Mouse (Mus musculus) CH12.LX (cell line): Measurements from ENCODE around the gene Impg1. TPM values are rescaled to one million over a fixed set of nuclear protein-coding genes. Genes with fewer than 3 reads are reported as not detected.

Experiments
- DNase-seq: peaks from one replicate; pipeline ENCODE4 v3.0.0-alpha.2; 2013; ENCODE audit errors: extremely low read depth
- H3K27ac ChIP-seq: 2 replicates; pipeline ENCODE4 v1.5.1; 2012; ENCODE audit warnings: low read depth, mild to moderate bottlenecking, control low read depth, moderate library complexity; ENCODE audit not compliant: insufficient read depth
- H3K27me3 ChIP-seq: replicated peaks from 2 replicates; pipeline ENCODE3; 2012; ENCODE audit warnings: inconsistent platforms
- H3K36me3 ChIP-seq, 2 experiments: replicated peaks in 1 of 2; 2 replicates each; pipeline versions ENCODE3 to v1.6.1; 2012; ENCODE audit warnings: inconsistent platforms in 1 of 2, low read length in 1 of 2, mild to moderate bottlenecking in 1 of 2, mixed read lengths in 1 of 2, moderate library complexity in 1 of 2; ENCODE audit not compliant: control insufficient read depth in 1 of 2, insufficient read depth in 1 of 2
- H3K4me1 ChIP-seq, 2 experiments: 2 replicates each; pipeline ENCODE4 v1.6.1; 2012; ENCODE audit warnings: inconsistent platforms in 1 of 2, moderate library complexity in 1 of 2; ENCODE audit not compliant: insufficient read depth in 2 of 2, control insufficient read depth in 1 of 2
- H3K4me2 ChIP-seq: 2 replicates; pipeline ENCODE4 v1.6.1; 2012; ENCODE audit warnings: low read depth, mild to moderate bottlenecking, control low read depth; ENCODE audit not compliant: poor library complexity, insufficient read depth, severe bottlenecking
- H3K4me3 ChIP-seq, 3 experiments: fragments of 150-350 bp in 1 of 3; sonication (generic) in 1 of 3; replicated peaks in 1 of 3; 2 replicates each; pipeline versions ENCODE3 to v1.5.1; 2011 to 2012; ENCODE audit warnings: low read depth in 2 of 3, low read length in 2 of 3, mild to moderate bottlenecking in 2 of 3, moderate library complexity in 2 of 3, control low read depth in 1 of 3, improper control_type of control experiment in 1 of 3, inconsistent platforms in 1 of 3, mixed read lengths in 1 of 3; ENCODE audit not compliant: poor library complexity in 1 of 3
- H3K79me2 ChIP-seq: replicated peaks from 2 replicates; pipeline ENCODE4 v1.6.1; 2012; ENCODE audit warnings: mild to moderate bottlenecking, moderate library complexity; ENCODE audit not compliant: control insufficient read depth, poor library complexity, insufficient read depth, severe bottlenecking; ENCODE audit errors: extremely low read depth
- H3K9ac ChIP-seq: 2 replicates; pipeline ENCODE4 v1.6.1; 2012; ENCODE audit warnings: low read depth, mild to moderate bottlenecking, control low read depth, moderate library complexity; ENCODE audit not compliant: insufficient read depth
- H3K9me3 ChIP-seq: replicated peaks from 2 replicates; pipeline ENCODE3; 2012; ENCODE audit warnings: low read length, inconsistent platforms, mixed read lengths
- BHLHE40 ChIP-seq: IDR thresholded peaks from 2 replicates; pipeline ENCODE4 v1.6.1; 2011; ENCODE audit warnings: mild to moderate bottlenecking, low read depth, low read length, improper control_type of control experiment
- CHD1 ChIP-seq: IDR thresholded peaks from 2 replicates; pipeline ENCODE4 v1.6.1; 2012; ENCODE audit warnings: low read depth, low read length, improper control_type of control experiment, inconsistent platforms
- CTCF ChIP-seq, 2 experiments: IDR thresholded peaks in 1 of 2; conservative IDR thresholded peaks in 1 of 2; 2 replicates each; pipeline ENCODE4 v1.5.1; 2011 to 2012; ENCODE audit warnings: low read depth in 2 of 2, low read length in 2 of 2, improper control_type of control experiment in 1 of 2, inconsistent platforms in 1 of 2, mild to moderate bottlenecking in 1 of 2, moderate library complexity in 1 of 2
- E2F4 ChIP-seq: IDR thresholded peaks from 2 replicates; pipeline ENCODE4 v1.6.1; 2011; ENCODE audit warnings: low read depth, low read length, improper control_type of control experiment; ENCODE audit not compliant: insufficient replicate concordance
- ELF1 ChIP-seq: IDR thresholded peaks from 2 replicates; pipeline ENCODE4 v1.6.1; 2014; ENCODE audit warnings: low read depth, mild to moderate bottlenecking, inconsistent platforms, low read length, improper control_type of control experiment
- EP300 ChIP-seq: IDR thresholded peaks from 2 replicates; pipeline ENCODE4 v1.6.1; 2011; ENCODE audit warnings: low read length, improper control_type of control experiment
- ETS1 ChIP-seq: conservative IDR thresholded peaks from 2 replicates; pipeline ENCODE4 v1.6.1; 2012; ENCODE audit warnings: low read depth, mild to moderate bottlenecking, inconsistent platforms, low read length, improper control_type of control experiment, moderate library complexity
- KAT2A ChIP-seq: IDR thresholded peaks from 2 replicates; pipeline ENCODE4 v1.6.1; 2012; ENCODE audit warnings: low read length, improper control_type of control experiment, inconsistent platforms; ENCODE audit not compliant: insufficient replicate concordance
- MAZ ChIP-seq: IDR thresholded peaks from 2 replicates; pipeline ENCODE4 v1.6.1; 2012; ENCODE audit warnings: low read depth, mild to moderate bottlenecking, inconsistent platforms, low read length, improper control_type of control experiment, moderate library complexity
- MEF2A ChIP-seq: IDR thresholded peaks from 2 replicates; pipeline ENCODE4 v1.6.1; 2014; ENCODE audit warnings: low read depth, mild to moderate bottlenecking, inconsistent platforms, low read length, improper control_type of control experiment, borderline replicate concordance
- MXI1 ChIP-seq: IDR thresholded peaks from 2 replicates; pipeline ENCODE4 v1.6.1; 2011; ENCODE audit warnings: mild to moderate bottlenecking, low read depth, low read length, improper control_type of control experiment
- NELFE ChIP-seq: IDR thresholded peaks from 2 replicates; pipeline ENCODE4 v1.6.1; 2011; ENCODE audit warnings: low read depth, low read length, improper control_type of control experiment
- NRF1 ChIP-seq: IDR thresholded peaks from 2 replicates; pipeline ENCODE4 v1.6.1; 2014; ENCODE audit warnings: low read depth, mild to moderate bottlenecking, inconsistent platforms, low read length, improper control_type of control experiment, moderate library complexity
- PAX5 ChIP-seq: IDR thresholded peaks from 2 replicates; pipeline ENCODE4 v1.6.1; 2012; ENCODE audit warnings: low read length, inconsistent platforms, mixed read lengths
- POLR2A ChIP-seq: IDR thresholded peaks from 2 replicates; pipeline ENCODE4 v1.6.1; 2011; ENCODE audit warnings: low read depth, mild to moderate bottlenecking, improper control_type of control experiment, low read length
- POLR2AphosphoS2 ChIP-seq: IDR thresholded peaks from 2 replicates; pipeline ENCODE4 v1.6.1; 2011; ENCODE audit warnings: low read depth, low read length, improper control_type of control experiment
- RCOR1 ChIP-seq: conservative IDR thresholded peaks from 2 replicates; pipeline ENCODE4 v1.6.1; 2012; ENCODE audit warnings: low read depth, mild to moderate bottlenecking, inconsistent platforms, low read length, improper control_type of control experiment
- SIN3A ChIP-seq: IDR thresholded peaks from 2 replicates; pipeline ENCODE4 v1.6.1; 2012; ENCODE audit warnings: low read length, improper control_type of control experiment, inconsistent platforms
- TBP ChIP-seq: conservative IDR thresholded peaks from 2 replicates; pipeline ENCODE4 v1.6.1; 2011; ENCODE audit warnings: low read depth, low read length, improper control_type of control experiment
- TCF12 ChIP-seq: IDR thresholded peaks from 2 replicates; pipeline ENCODE4 v1.6.1; 2014; ENCODE audit warnings: low read depth, mild to moderate bottlenecking, inconsistent platforms, low read length, improper control_type of control experiment
- UBTF ChIP-seq: IDR thresholded peaks from 2 replicates; pipeline ENCODE4 v1.6.1; 2012; ENCODE audit warnings: low read depth, mild to moderate bottlenecking, inconsistent platforms, low read length, improper control_type of control experiment, moderate library complexity
- USF2 ChIP-seq: conservative IDR thresholded peaks from 2 replicates; pipeline ENCODE4 v1.6.1; 2011; ENCODE audit warnings: low read depth, low read length, improper control_type of control experiment
- ZC3H11A ChIP-seq: IDR thresholded peaks from 2 replicates; pipeline ENCODE4 v1.6.1; 2012; ENCODE audit warnings: low read depth, mild to moderate bottlenecking, inconsistent platforms, low read length, improper control_type of control experiment
- ZNF384 ChIP-seq: IDR thresholded peaks from 2 replicates; pipeline ENCODE4 v1.6.1; 2012; ENCODE audit warnings: low read depth, low read length, improper control_type of control experiment, inconsistent platforms
- dilution Hi-C: fragments of 300-500 bp; cut with MboI; formaldehyde crosslinking; loops from 2 replicates; pipeline ENCODE4 v1.14.3; 2020; ENCODE audit warnings: low sequenced_read_pairs; ENCODE audit not compliant: extremely low pct_unique_long_range_greater_than_20kb, extremely low pct_ligation_motif_present
- in situ Hi-C: fragments of 300-500 bp; cut with MboI; formaldehyde crosslinking; loops from 3 replicates; pipeline ENCODE4 v1.14.3; 2019; ENCODE audit warnings: low sequenced_read_pairs, low pct_ligation_motif_present, low pct_unique_long_range_greater_than_20kb, mixed read lengths
- polyA plus RNA-seq: library from polyadenylated mRNA; unstranded; fragments of >175 nt; gene quantifications from 2 replicates; pipeline ENCODE4 v1.2.1, GENCODE M21; 2012; ENCODE audit warnings: low read depth; ENCODE audit not compliant: insufficient read length
- total RNA-seq, 2 experiments: library from RNA; depleted of rRNA; stranded (reverse); fragments of 300-350 nt in 1 of 2; fragments of >200 nt in 1 of 2; gene quantifications; 2 replicates each; pipeline ENCODE4 v1.2.3; 2012 to 2014

Gene Impg1
- total and polyA plus RNA-seq, 3 experiments: 0.13 to 0.90 (median 0.42) TPM

- Histone ChIP-seq H3K9ac (no peak overlapping the region), H3K4me3 (no peak overlapping the region), H3K79me2 (no peaks in the 10 kb centered on the region), H3K27ac (no peak overlapping the region), H3K4me2 (no peak overlapping the region), H3K36me3 (no peaks in the 10 kb centered on the region), H3K9me3 (no peaks in the 10 kb centered on the region), H3K27me3 (no peaks in the 10 kb centered on the region), H3K4me1 (peaks cover 5 to 8% of the 10 kb centered on the region in 2 experiments; a peak in 3 of 4 replicates)
- TF ChIP-seq POLR2A: no peak
- TF ChIP-seq NRF1: no peak
- no peak for TF ChIP-seq CHD1
- no peak for TF ChIP-seq KAT2A
- no peak for TF ChIP-seq UBTF
- TF ChIP-seq ZNF384: no peak
- DNase-seq: no peak
- dilution Hi-C loops: no loop called here
- in situ Hi-C loops: no loop called here
These were observed 131.2 kb downstream of the Impg1 start for GRCm38 (mm10) chr9:80333998-80334605.

GRCm38 (mm10) chr9:80333466-80333865 is 131.8 kb downstream of the Impg1 start:
- H3K36me3 ChIP-seq: no peaks in the 10 kb centered on the region
- no peak overlapping the region for H3K4me2 ChIP-seq
- no peaks in the 10 kb centered on the region for H3K79me2 ChIP-seq
- H3K9ac ChIP-seq: no peak overlapping the region
- dilution Hi-C loops (no loop called here), in situ Hi-C loops (no loop called here)
- peaks cover 5 to 8% of the 10 kb centered on the region in 2 experiments; a peak in 3 of 4 replicates for H3K4me1 ChIP-seq
- no peak for TF ChIP-seq POLR2A
- TF ChIP-seq MEF2A: no peak
- TF ChIP-seq MAZ: no peak
- no peak for TF ChIP-seq EP300
- TF ChIP-seq MXI1: no peak
- TF ChIP-seq KAT2A: no peak
- no peak for TF ChIP-seq POLR2AphosphoS2
- no peak for TF ChIP-seq PAX5
- TF ChIP-seq NRF1: no peak
- no peak for TF ChIP-seq CTCF (conservative IDR thresholded peaks at IDR 0.05 in 1 of 2, IDR thresholded peaks at IDR 0.05 in 1 of 2; ENCODE audit: low read depth in 2 of 2, low read length in 2 of 2)
- H3K27me3 ChIP-seq: no peaks in the 10 kb centered on the region
- DNase-seq: no peak
- no peak overlapping the region for H3K4me3 ChIP-seq
- H3K27ac ChIP-seq: no peak overlapping the region
- no peaks in the 10 kb centered on the region for H3K9me3 ChIP-seq

- H3K9me3 ChIP-seq: no peaks in the 10 kb centered on the region
- H3K4me3 ChIP-seq: peak overlapping the region; percentile 43 to 79 (median 58)
- no peaks in the 10 kb centered on the region for H3K79me2 ChIP-seq
- no peaks in the 10 kb centered on the region for H3K27me3 ChIP-seq
- H3K4me1 ChIP-seq: peaks cover 5 to 8% of the 10 kb centered on the region in 2 experiments; a peak in 3 of 4 replicates
- peak overlapping the region; percentile 98 for H3K4me2 ChIP-seq
- no peak overlapping the region for H3K9ac ChIP-seq
- no peaks in the 10 kb centered on the region for H3K36me3 ChIP-seq
- in situ Hi-C loops: no loop called here
- no peak overlapping the region for H3K27ac ChIP-seq
- DNase-seq: peak; percentile 72
- dilution Hi-C loops: no loop called here
- TF ChIP-seq RCOR1: no peak
- TF ChIP-seq E2F4: no peak
- peak; percentile 49 for TF ChIP-seq ZC3H11A
- TF ChIP-seq UBTF: no peak
- TF ChIP-seq NELFE: no peak
- no peak for TF ChIP-seq SIN3A
- no peak for TF ChIP-seq MEF2A
- no peak for TF ChIP-seq KAT2A
- no peak for TF ChIP-seq ETS1
- no peak for TF ChIP-seq USF2
- peak; percentile 46; the same call in 1 of the 2 replicates for TF ChIP-seq MAZ
- no peak for TF ChIP-seq CHD1
- no peak; the same call in 1 of the 2 replicates for TF ChIP-seq BHLHE40
- no peak for TF ChIP-seq TBP
- no peak for TF ChIP-seq PAX5
- no peak for TF ChIP-seq ELF1
- 0 out of 2 replicates have a peak, but pooled peaks have one; percentile 13 for TF ChIP-seq TCF12
- TF ChIP-seq NRF1: no peak
- TF ChIP-seq CTCF (conservative IDR thresholded peaks at IDR 0.05 in 1 of 2, IDR thresholded peaks at IDR 0.05 in 1 of 2; ENCODE audit: low read depth in 2 of 2, low read length in 2 of 2): peak; percentile 16 to 83; a peak in 2 of 4 replicates
These were observed 133.1 kb downstream of the Impg1 start for GRCm38 (mm10) chr9:80332153-80332552.
